Mouse (Mus musculus) brain, adult 2 months (tissue): ENCODE data around the gene Pdlim5.
"Not testable (repeated sequence)": the region's sequence is repeated elsewhere in the genome, so short reads cannot be mapped to it uniquely, and the experiment has no call there.

Source experiments
- DNase-seq: peaks from one replicate; pipeline ENCODE4 v3.0.0; 2011; ENCODE audit warnings: low read depth, low spot score

The Pdlim5 gene

DNA sequence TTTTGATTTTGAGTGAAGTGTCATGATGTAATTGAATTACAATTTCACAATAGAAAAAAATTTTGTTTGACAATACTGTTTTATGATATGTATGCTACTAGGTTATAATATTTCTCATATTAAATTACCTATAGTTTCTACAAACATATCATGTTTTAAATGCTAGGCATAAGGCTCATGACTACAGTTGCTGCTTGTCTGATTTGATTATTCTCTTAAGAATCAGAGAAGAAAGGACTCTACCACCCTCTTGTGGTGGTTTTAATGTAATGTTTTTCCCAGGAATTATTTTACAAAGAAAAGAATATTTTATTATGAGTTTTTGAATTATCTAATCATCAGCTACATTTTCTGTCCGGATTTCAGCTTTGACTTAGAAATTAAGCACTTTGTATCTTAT, 120.5 kb downstream of the Pdlim5 start:
- peak; percentile 47 for DNase-seq

DNA sequence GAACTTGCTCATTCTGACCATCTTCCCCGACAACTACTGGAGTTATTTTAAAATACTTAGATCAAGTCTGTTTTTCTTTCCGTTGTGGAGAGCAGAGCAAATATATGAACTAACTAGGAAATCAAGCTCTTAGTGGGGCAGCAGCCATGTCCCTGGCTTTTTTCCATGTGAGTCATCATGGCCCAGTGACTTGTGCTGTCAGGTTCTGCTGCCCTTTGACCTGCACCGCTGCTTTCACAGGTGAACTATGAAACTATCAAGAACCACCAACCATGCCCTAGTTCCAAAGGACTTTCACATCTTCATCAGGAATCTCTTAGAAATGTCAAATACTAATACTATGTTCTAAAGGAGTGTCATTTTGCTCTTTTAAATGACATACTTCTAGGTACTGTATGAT, 121.0 kb downstream of the Pdlim5 start:
- DNase-seq: no peak

DNA sequence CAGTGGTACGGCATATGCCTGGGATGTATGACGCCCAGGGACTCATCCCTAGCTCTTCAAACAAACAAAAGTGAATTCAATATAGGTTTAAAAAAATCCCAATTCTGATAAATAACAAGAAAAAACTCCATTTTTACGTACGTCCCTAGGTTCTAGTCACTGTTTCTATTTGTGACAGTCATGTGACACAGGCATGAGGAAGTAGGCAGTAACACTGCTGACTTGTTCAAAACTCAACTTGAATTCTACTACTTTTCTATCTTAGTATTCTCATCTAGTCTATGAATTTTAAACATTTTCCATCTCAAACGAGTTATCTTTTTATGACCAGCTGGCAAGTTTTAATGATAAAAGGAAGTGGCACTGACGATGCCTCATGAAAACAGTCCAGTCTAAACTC, 122.2 kb downstream of the Pdlim5 start:
- no peak for DNase-seq

DNA sequence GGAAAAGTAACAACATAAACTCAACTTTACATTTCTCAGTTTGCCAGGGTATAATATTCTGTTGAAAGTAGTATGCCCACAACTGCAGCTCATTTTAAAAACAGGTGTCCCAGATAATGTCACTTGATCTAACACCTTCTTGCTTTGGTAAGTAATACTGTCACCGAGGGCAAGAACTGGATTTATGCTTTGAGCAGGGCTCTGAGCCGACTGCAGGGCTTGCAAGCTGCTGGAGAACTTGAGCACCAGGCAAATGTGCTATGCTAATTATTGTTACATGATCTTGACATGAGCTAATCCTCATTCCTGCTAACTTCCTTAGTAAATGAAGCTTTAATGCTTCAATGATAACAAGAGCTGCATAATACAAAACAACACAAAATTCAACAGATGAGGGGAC, 139.1 kb downstream of the Pdlim5 start:
- no peak for DNase-seq

DNA sequence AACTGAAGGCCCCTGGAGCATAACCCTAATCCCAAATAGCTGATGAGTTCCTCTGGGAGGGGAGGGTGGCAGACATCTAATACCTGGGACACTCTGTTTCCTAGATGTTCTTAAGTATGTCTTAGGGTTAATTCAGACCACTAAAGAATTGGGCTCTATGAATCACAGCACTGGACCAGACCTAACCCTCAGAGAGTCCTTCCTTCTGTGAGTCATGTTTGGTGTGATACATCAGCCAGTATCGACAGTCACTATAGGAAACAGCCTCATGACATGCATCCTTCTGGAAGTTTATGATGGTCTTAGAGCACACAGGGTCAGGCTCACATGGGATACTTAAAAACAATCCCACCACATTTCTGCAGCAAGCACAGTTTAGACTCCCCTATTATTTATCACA, 143.4 kb downstream of the Pdlim5 start:
- DNase-seq: no peak

DNA sequence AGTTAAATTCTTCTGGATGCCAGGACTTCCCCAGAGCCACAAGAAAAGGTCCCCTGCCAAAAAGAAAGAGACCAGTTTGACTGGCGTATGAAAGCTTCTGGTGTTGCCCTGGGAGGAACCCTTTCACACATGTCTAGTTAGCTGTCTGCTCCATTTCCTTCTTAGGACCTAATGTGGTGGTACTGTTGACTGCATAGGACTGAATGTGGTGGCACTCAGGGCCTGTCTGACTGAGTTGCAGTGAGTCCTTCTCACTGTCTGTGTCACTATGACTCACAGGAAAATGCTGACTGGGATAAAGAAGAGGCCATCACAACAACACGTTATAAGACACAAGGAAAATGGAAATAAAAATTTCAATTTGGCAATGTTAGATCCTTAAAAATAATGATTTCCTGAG, 146.0 kb downstream of the Pdlim5 start:
- no peak for DNase-seq

DNA sequence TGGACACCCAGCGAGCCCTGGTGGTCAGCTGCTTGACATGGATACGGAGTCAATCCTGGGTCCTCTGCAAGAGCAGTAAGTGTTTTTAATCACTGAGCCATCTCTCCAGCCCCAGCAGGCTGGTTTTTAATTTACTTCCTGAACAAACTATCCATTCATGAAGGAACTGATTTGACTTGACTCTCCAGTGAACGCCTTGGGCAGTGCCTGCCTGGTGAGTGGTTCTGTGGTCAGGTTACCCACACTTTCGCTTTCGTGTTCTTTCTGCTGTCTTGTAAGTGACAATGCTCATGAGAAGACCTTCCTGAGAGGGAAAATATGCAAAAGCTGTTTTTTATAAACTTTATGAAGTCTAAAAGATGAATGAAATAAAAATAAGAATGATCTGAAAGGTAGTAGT, 152.2 kb downstream of the Pdlim5 start:
- no peak for DNase-seq

DNA sequence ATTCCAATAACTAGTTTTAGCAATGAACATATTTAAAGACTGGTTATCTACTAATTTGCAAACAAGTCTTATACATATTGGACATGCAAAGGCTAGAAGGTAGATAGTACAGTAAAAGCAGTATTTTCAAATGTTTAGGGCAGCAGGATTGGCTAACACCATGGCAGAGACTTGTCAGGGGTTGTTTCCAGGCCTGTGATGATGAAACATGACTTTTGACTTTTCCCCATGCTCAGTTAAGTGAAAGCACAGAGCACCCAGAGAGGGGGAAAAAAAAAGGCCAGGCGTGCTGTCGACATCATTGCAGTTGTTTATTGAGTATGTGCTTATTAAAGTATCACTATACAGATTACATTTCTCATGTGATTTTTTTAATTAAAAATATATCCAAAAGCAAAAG, 156.2 kb downstream of the Pdlim5 start:
- no peak for DNase-seq

DNA sequence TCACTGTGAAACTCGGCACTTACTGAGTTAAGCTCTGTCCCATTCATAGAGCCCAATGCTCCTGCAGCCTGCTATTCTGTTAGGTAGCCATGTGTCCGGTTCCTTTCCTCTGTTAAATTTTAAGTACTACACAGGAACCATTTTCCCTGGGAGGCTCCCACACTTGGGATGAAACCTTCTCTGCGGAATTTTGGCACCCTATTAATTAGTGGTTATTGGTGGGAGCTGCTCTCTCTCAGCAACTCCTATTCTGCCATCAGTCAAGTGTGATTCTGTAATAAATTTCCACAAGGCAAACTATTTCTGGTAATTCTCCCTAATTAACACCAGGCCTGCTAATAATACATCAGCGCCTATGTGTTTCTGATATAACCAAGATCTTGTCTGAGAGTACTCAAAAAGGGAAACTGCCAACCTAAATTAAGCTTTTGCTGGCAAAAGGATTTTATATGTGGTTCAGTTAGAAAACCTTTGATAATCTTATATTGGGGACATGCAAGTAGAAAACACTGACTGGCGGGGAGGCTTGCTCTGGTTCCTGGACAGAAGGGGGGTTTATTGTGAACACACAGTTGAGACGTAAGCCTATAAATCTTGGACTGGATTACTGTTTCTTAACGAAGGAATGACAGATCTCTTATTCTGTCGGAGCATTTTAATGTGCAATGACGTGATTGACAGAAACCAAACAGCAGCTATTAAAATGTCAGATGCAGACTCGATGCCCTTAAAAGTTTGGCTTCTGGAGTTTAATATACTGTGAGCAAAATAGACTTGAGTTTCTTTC, 157.0 kb downstream of the Pdlim5 start:
- no peak for DNase-seq

DNA sequence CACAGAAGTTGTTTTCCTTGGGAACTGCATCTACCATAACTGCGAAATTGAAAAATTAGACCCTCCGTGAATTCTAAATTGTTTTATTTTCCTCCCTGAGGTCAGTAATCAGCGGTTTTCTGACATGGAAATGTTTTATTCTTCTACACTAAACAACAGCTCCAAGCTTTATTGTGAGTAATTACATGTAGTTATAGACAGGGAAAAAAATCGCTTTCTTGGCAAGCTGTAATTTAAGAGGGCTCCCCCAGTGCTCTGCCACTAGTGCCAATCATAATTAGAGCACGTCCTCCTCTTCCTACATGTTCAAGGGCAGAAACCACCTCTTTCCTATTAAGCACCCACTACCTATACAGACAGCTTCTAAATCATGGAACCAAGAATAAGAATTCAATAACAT, 157.9 kb downstream of the Pdlim5 start:
- no peak for DNase-seq

DNA sequence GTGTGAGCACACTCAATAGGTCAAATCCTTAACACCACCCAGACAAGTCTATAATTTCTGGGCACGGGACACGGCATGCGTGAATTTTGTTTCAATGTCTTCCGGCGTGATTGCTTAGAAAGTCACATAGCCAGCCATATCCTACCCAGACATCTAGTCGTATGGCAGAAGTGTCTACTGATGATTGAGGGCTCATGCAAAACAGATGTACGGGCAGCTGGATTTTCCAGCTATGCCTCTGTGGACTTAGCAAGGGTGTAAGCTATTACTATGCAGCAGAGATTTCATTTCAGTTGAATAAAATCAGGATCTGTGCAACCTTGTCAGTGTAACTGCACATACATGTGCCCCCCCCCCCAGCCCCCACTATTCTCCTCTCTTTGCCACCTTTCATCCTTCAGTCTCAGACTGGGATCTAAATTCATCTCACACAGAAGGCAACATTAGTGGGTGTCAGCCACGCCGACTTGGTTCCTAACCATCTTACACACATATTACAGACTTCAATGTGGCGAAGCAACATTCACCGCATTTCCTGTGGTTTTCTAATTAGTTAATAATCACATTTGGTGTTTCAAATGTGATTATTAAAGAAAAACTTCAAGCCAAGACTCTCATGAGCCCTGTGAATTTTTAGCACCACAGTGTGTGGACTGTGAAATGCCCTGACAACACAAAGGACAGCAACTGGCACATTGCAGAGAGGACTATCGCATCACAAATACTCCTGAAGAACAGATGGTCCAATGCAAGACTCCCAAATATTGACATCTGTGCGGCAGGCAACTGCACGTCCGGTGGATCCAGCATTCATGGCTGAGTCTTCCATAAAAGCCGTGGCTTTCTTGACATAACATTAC, 161.7 kb downstream of the Pdlim5 start:
- no peak for DNase-seq

DNA sequence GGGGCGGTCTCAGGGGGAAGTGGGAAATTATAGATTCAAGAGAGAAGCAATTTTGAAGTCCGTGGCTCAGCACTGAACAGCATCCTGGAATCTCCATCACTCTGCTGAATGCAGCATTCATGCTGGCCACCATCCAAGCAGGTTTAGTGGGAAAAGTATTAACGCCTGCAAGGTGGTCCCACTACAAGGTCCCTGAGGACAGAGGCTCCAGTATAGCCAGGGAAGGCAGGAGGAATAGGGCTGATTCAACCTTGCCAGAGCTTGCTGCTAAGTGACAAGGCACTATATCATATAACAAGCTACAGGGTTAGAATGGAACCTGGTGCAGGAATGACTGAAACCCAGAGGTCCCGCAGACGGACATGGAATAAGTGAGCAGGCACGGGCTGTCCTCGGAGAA, 166.8 kb downstream of the Pdlim5 start:
- DNase-seq: no peak

DNA sequence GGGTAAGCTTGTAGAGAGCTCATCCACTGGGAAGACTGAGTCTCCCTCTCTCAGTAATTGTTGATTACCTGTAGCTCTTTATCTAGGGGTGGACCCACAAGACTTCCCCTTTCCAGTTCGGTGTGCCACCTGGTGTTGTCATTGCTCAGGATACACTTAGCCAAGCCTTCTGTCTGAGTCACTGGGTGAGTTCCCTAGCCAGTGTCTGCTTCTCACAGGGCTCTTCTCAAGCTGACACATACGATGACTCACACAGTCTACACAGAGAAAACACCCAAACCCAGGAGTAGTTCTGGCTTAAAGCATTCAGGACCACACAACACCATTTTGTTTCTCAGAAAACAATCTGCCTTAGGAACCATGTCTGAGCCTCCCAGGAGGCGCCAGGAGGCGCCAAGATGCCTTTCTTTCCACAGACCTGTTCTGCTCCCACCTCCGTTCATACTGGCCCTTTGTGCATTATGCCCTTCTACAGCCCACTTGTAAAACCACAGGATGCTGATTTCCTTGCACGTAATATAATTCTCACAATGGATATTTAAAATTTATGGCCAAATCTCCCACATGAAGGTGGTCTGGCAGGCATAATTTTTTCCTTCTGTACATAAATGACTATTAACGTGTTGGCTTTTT, 172.9 kb downstream of the Pdlim5 start:
- peak; percentile 54 for DNase-seq

DNA sequence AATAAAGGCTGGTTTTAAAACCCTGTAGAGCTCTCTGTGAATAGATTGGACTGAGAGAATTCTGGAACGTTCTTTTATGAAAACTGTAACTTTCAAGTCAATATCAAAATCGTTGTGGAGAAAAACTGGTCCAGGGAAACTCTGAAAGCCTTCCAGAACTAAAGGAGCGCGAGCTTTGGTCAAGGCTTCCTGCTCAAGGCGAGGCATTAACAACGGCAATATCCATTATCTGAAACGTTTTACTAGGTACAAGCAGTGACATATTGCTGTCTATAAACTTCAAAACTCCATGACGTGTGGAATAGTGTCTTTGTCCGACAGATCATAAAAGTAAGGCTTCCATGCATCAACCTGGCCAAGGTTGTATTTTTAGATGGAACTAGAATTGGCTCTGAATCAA, 175.6 kb downstream of the Pdlim5 start:
- no peak for DNase-seq

DNA sequence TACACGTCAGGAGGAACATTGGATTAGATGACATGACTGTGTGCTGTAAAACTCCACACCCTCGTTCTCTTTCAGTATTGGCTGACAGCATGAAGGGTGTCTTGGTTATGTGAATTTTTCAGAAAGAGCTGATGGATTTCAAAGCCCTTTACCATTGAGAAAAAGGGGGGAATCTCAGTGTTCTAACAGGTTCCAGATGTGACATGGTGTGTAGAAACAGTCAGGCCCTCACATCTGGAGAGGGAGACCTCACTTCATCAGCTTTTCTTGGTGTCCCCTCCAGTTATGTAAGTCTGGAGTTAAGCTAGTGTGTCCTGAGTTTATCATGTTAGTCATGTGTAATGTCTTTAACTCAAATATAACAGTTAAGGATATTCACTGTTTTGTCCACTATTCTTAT, 182.7 kb downstream of the Pdlim5 start:
- DNase-seq: no peak

DNA sequence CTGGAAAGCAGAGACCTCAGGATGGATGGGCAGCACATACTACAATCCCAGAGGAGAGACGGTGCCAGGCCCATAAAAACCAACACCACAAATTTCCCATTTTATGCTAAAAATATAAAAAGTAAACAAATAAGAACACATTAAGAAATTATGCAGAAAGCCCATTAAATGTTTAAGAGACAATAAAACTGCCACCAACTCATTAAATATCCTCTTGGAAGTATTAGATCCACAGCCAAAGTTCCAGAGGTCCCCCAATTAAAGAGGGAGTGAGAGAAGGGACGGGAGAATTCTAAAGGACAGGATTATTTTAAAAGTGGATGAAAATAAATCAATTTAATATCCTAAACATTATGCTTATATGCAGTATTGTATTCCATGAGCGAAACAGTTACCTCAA, 183.3 kb downstream of the Pdlim5 start:
- no peak for DNase-seq

DNA sequence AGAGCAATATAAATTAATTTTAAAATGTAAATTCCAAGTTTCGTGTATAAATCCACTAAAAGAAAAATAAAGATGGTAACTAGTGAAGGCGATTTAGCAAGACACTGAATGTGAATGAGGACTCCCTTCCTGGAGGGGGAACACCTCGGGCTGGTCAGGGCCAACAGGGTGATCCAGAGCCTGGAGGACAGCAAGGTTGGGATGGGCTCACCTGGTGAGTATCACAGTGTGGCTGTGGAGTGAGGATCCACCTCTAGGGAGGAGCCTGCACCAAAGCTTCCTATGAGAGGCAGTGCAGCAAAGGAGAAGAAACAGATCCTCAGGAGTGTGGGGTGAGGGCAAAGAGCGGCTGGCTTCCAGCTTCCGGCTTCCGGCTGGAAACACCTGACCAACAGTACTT, 185.5 kb downstream of the Pdlim5 start:
- DNase-seq: no peak

DNA sequence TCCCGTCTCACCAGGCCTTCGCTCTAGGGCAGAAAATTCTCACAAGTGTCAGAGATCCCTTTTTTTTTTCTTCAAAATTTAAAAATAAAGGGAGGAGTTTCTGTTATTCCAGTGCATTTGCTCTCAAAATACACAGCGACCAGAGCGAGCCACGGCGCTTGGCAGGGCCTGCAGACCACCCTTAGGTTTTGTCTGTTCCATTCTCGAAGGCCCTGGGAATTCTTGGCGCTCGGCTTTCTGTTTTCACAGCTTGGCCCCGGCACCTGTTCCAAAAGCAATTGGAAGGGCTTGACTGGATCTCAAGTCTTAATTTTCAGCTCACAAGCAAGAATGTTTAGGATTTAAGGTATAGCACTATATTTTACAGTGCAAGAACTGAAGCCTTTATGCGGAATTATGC, 186.4 kb downstream of the Pdlim5 start:
- DNase-seq: no peak

DNA sequence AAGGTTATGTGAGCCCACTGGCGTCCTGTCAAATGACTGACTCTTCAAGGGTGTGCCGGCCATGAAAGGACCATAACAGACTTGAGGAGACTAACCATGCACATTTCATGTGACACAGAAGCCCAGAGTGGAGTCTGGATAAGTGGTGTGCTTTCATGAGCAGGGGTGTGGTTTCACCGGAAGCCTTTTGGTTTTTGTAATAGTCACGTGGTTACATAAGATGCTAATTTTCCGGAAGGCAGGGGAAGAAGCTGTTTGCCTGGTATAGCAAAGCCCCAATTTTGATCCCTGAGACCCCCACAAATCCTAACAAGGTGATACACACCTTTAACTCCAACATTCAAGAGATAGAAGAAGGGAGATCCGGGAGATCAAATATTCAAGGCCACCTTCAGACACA, 188.0 kb downstream of the Pdlim5 start:
- DNase-seq: no peak

DNA sequence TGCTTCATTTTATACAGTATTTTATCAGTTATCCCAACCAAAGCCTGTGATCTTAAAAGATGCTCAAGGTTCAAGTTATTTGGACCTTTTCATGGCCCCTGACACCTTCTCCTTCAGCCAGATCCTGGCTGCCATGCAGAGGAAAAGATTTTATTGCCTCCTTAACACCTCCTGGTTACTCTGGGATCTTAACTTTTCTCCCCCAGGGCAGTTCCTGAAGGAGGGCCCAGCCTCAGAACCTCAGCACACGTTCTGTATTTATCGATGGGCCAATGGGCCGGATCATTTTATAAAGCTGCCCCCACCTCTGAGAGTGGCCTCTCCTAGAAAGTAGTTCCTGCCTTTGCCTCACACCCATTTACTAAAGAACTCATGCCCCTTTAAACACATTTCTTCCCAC, 189.2 kb downstream of the Pdlim5 start:
- no peak for DNase-seq

DNA sequence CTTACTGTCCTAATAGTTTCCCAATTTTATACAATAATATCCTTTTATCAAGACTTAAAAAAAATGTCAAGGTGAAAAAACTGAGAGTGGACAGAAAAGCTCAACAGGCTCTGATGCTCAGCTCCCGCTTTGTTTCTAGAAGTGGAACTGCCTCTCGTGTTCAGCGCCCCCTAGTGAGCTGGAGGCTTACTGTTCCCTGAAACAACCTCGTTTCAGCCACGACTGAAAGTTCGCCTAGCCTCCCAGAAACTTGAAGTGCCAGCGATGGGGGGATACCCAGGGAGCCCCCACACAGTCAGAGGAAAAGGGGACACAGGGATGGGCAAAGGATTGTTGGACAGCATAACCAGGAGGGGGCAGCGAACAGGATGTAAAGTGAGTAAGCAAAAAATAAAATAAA, 199.4 kb downstream of the Pdlim5 start:
- DNase-seq: no peak

DNA sequence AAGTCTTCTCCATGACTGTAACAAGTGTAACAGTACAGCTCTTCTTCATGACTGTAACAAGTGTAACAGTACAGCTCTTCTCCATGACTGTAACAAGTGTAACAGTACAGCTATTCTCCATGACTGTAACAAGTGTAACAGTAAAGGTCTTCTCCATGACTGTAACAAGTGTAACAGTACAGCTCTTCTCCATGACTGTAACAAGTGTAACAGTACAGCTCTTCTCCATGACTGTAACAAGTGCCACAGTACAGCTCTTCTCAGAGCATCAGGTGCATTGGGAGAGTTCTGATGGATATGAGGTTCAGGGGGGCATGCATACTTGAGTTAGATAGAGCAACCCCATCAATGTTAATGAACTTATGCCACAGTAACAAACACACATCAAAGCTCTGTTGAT, 203.9 kb downstream of the Pdlim5 start:
- not testable (repeated sequence) for DNase-seq
